ENCODE assay signal across 15 mouse cellular contexts in genomic region chr11:81764778-81765177, GRCm38 (mm10).
A peak's percentile ranks its signal among the peaks of the same experiment; 100 is the strongest.
DNase-seq lines count a peak whose midpoint lies in the region; ATAC-seq and TF ChIP-seq lines count a peak whose summit lies in the region.
"Had no signal": no experiment of that assay in that cellular context is flagged by ENCODE, and none has a peak within 500 bp of the region (broad histone marks: within the 10 kb centered on the region; RNA-seq: fewer than 3 reads in every experiment).

No protein-coding gene starts in this region.

- no peaks in the 10 kb centered on the region for H3K36me3 ChIP-seq in heart, adult 2 months (ENCODE audit: control insufficient read depth, insufficient read depth, low read length)
- no peaks in the 10 kb centered on the region for H3K36me3 ChIP-seq in lung, postnatal 0 days (ENCODE audit: insufficient read depth, low read length)
- no peaks in the 10 kb centered on the region for H3K36me3 ChIP-seq in limb, embryonic 15.5 days
- H3K36me3 ChIP-seq: forebrain, embryonic 10.5 days; heart, embryonic 10.5 days; lung, embryonic 15.5 days had no signal

- no peak overlapping the region for H3K4me3 ChIP-seq in heart, adult 2 months
- no peak overlapping the region for H3K4me3 ChIP-seq in lung, postnatal 0 days (ENCODE audit: low read depth, low read length)
- H3K4me3 ChIP-seq in limb, embryonic 15.5 days, result no peak overlapping the region
- H3K4me3 ChIP-seq: forebrain, embryonic 10.5 days; heart, embryonic 10.5 days; lung, embryonic 15.5 days; megakaryocyte, embryonic 14.5 days had no signal

- ATAC-seq in lung, postnatal 0 days, result no peak
- ATAC-seq in limb, embryonic 15.5 days (ENCODE audit: insufficient number of reproducible peaks, low FRiP score, low TSS enrichment, low read depth), result no peak
- ATAC-seq in inflammation-experienced regulatory T-cells, adult 6 months, result no peak

- no peaks in the 10 kb centered on the region for H3K9me3 ChIP-seq in lung, postnatal 0 days (ENCODE audit: low read length)
- no peaks in the 10 kb centered on the region for H3K9me3 ChIP-seq in limb, embryonic 15.5 days
- H3K9me3 ChIP-seq: forebrain, embryonic 10.5 days; heart, embryonic 10.5 days; lung, embryonic 15.5 days; megakaryocyte, embryonic 14.5 days had no signal

- TF ChIP-seq POLR2A in heart, adult 2 months (IDR thresholded peaks at IDR 0.05; ENCODE audit: insufficient read depth, low read depth, low read length), result no peak
- no peak for TF ChIP-seq POLR2A in brain, embryonic 14.5 days (IDR thresholded peaks at IDR 0.05; ENCODE audit: borderline replicate concordance, extremely low read depth, insufficient read depth, insufficient read length, poor library complexity, severe bottlenecking)

- WGBS in heart, adult 2 months, result 13% methylated on average over 3 of the region's 3 CpGs
- 32% methylated on average over 3 of the region's 3 CpGs for WGBS in lung, postnatal 0 days
- 23% methylated on average over 3 of the region's 3 CpGs for WGBS in limb, embryonic 15.5 days

- H3K27ac ChIP-seq in heart, adult 2 months, result no peak overlapping the region
- H3K27ac ChIP-seq in lung, postnatal 0 days (ENCODE audit: low read length), result no peak overlapping the region
- H3K27ac ChIP-seq in limb, embryonic 15.5 days, result peak overlapping the region; percentile 40; the same call in 1 of the 2 replicates
- H3K27ac ChIP-seq: forebrain, embryonic 10.5 days; heart, embryonic 10.5 days; lung, embryonic 15.5 days had no signal

- no peaks in the 10 kb centered on the region for H3K79me2 ChIP-seq in heart, adult 2 months (replicated peaks; ENCODE audit: control insufficient read depth, insufficient read depth, low read length)

- no peaks in the 10 kb centered on the region for H3K27me3 ChIP-seq in heart, adult 2 months (ENCODE audit: control insufficient read depth, insufficient read depth, low read length)
- no peaks in the 10 kb centered on the region for H3K27me3 ChIP-seq in lung, postnatal 0 days (replicated peaks; ENCODE audit: insufficient read depth, low read length)
- H3K27me3 ChIP-seq in limb, embryonic 15.5 days, result peaks cover 11% of the 10 kb centered on the region
- H3K27me3 ChIP-seq: lung, embryonic 15.5 days; megakaryocyte, embryonic 14.5 days had no signal

- H3K4me2 ChIP-seq in lung, postnatal 0 days (replicated peaks; ENCODE audit: low read depth, low read length), result no peak overlapping the region
- H3K4me2 ChIP-seq in limb, embryonic 15.5 days, result no peak overlapping the region
- H3K4me2 ChIP-seq: lung, embryonic 15.5 days had no signal

- no peaks in the 10 kb centered on the region; the same call in 1 of the 2 replicates for H3K4me1 ChIP-seq in heart, adult 2 months (ENCODE audit: control insufficient read depth, insufficient read depth, low read length)
- no peaks in the 10 kb centered on the region for H3K4me1 ChIP-seq in lung, postnatal 0 days (ENCODE audit: insufficient read depth, low read depth, low read length)
- peaks cover 8% of the 10 kb centered on the region for H3K4me1 ChIP-seq in limb, embryonic 15.5 days
- H3K4me1 ChIP-seq: heart, embryonic 10.5 days; lung, embryonic 15.5 days; megakaryocyte, embryonic 14.5 days had no signal

- no peak for TF ChIP-seq EP300 in heart, adult 2 months (IDR thresholded peaks at IDR 0.05; ENCODE audit: insufficient read depth, low read depth, low read length)
- TF ChIP-seq EP300 in lung, postnatal 0 days (IDR thresholded peaks at IDR 0.05), result no peak

- intact Hi-C loops in heart, adult 2 months (cut with DNase I), result no loop called here

- DNase-seq in heart, adult 2 months, result no peak
- DNase-seq in heart, adult 18-20 months, result no peak
- peak; percentile 8 for DNase-seq in lung, postnatal 0 days (ENCODE audit: low spot score)
- DNase-seq in lung, postnatal 25 days (ENCODE audit: low spot score), result no peak
- peak; percentile 64 for DNase-seq in brain, embryonic 14.5 days (ENCODE audit: low read depth)
- DNase-seq: cerebellum, adult 18-20 months; heart, postnatal 14 days; kidney, adult 9 months; thymus, postnatal 36 days had no signal

- no peak overlapping the region for H3K9ac ChIP-seq in heart, adult 2 months (ENCODE audit: low read depth, low read length)
- H3K9ac ChIP-seq in lung, postnatal 0 days (replicated peaks; ENCODE audit: low read depth), result no peak overlapping the region
- H3K9ac ChIP-seq in limb, embryonic 15.5 days, result no peak overlapping the region
- H3K9ac ChIP-seq: lung, embryonic 15.5 days had no signal

- TF ChIP-seq CTCF in heart, adult 2 months (IDR thresholded peaks at IDR 0.05), result 0 out of 2 replicates have a peak, but pooled peaks have one; percentile 5
- TF ChIP-seq CTCF in lung, postnatal 0 days (IDR thresholded peaks at IDR 0.05), result 0 out of 2 replicates have a peak, but pooled peaks have one; percentile 11
- TF ChIP-seq CTCF in brain, embryonic 14.5 days (IDR thresholded peaks at IDR 0.05; ENCODE audit: borderline replicate concordance, extremely low read depth, insufficient read depth, insufficient read length), result peak; percentile 19; the same call in 1 of the 2 replicates

Comparison
In these comparisons a context has a peak if more than half of its experiments do, and no peak if none do; other contexts are left out.
1. DNase-seq: peak in lung, postnatal 0 days (single experiment) and brain, embryonic 14.5 days (single experiment); none in heart, adult 2 months (0 of 2), heart, adult 18-20 months (0 of 2) and lung, postnatal 25 days (single experiment).
2. Peak in every context shown above with its lines, with median percentiles within 50 percentile points of each other: CTCF ChIP-seq.